Mouse (Mus musculus) embryonic facial prominence, embryonic 14.5 days (tissue): ENCODE measurements around the gene Gsto1. TPM values are rescaled to one million over a fixed set of nuclear protein-coding genes. Genes with fewer than 3 reads are reported as not detected.

ENCODE experiments used
- ATAC-seq: fragments of 200-750 bp; cut with Nextera tagmentation; 2 replicates; pipeline ENCODE4 v1.8.0; 2017; ENCODE audit warnings: low read depth, moderate number of reproducible peaks, moderate TSS enrichment
- DNase-seq: peaks from one replicate; pipeline ENCODE4 v3.0.0-alpha.2; 2015; ENCODE audit warnings: low spot score
- H3K27ac ChIP-seq: fragments of 300-500 bp; sonication (generic); replicated peaks from 2 replicates; pipeline ENCODE4 v1.5.1; 2014; ENCODE audit warnings: low read depth, mild to moderate bottlenecking, low read length, moderate library complexity
- H3K27me3 ChIP-seq: fragments of 300-500 bp; sonication (generic); replicated peaks from 2 replicates; pipeline ENCODE4 v1.6.1; 2014; ENCODE audit warnings: low read length; ENCODE audit not compliant: control insufficient read depth, insufficient read depth
- H3K36me3 ChIP-seq: fragments of 300-500 bp; sonication (generic); 2 replicates; pipeline ENCODE4 v1.6.1; 2014; ENCODE audit warnings: low read length, mixed read lengths; ENCODE audit not compliant: control insufficient read depth, insufficient read depth
- H3K4me1 ChIP-seq: fragments of 300-500 bp; sonication (generic); 2 replicates; pipeline ENCODE4 v1.6.1; 2014; ENCODE audit warnings: antibody characterized with exemption, low read length; ENCODE audit not compliant: control insufficient read depth, insufficient read depth
- H3K4me2 ChIP-seq: fragments of 300-500 bp; sonication (generic); 2 replicates; pipeline ENCODE4 v1.6.1; 2014; ENCODE audit warnings: low read depth, mild to moderate bottlenecking, low read length, moderate library complexity, mixed read lengths
- H3K4me3 ChIP-seq: fragments of 300-500 bp; sonication (generic); 2 replicates; pipeline ENCODE4 v1.5.1; 2014; ENCODE audit warnings: low read depth, mild to moderate bottlenecking, low read length
- H3K9ac ChIP-seq: fragments of 300-500 bp; sonication (generic); 2 replicates; pipeline ENCODE4 v1.6.1; 2014; ENCODE audit warnings: low read depth, mild to moderate bottlenecking, low read length, moderate library complexity, mixed read lengths
- H3K9me3 ChIP-seq: fragments of 300-500 bp; sonication (generic); 2 replicates; pipeline ENCODE4 v1.6.1; 2016; ENCODE audit warnings: low read length; ENCODE audit not compliant: control insufficient read depth
- WGBS: fragments of 180-500 bp; shearing (Covaris S2); extraction: QIAGEN DNeasy Blood & Tissue Kit; methylation state at CpG from one replicate; pipeline ENCODE4 v1.1.7; 2014; 5-methylcytosine and 5-hydroxymethylcytosine counted together
- polyA plus RNA-seq: library from polyadenylated mRNA; unstranded; fragments of >200 nt; fragmentation: Nextera tagmentation; extraction: Ambion mirVana; gene quantifications from 2 replicates; pipeline ENCODE4 v1.2.1, GENCODE M21; 2014

The Gsto1 gene
- polyA plus RNA-seq, 1 experiment from 2014 or later, result 148 TPM

DNA sequence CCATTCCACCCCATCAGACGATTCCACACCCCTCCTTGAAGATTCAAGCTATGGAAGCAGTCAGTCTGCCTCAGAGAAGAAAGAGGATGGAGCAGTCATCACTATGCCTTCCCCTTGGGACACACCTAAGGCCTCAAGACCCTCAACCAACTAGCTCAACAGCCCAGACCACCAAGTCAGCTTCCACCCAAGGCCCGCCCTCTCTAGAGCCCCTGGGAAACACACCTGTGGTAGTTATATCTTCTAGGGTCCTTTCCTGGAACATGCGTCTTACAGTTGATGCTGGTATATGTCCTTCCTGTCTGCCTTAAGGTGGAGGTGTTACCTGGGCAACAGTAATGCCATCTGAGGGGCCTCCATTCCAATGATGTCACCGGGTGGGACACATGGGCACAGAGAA lies 59.4 kb downstream of the Gsto1 start:
- Histone ChIP-seq H3K4me2 (no peak overlapping the region), H3K36me3 (no peaks in the 10 kb centered on the region), H3K9me3 (no peaks in the 10 kb centered on the region), H3K4me3 (no peak overlapping the region), H3K9ac (no peak overlapping the region), H3K4me1 (peaks cover 24% of the 10 kb centered on the region), H3K27me3 (no peaks in the 10 kb centered on the region), H3K27ac (no peak overlapping the region)
- ATAC-seq, result no peak
- 90% methylated on average over 4 of the region's 4 CpGs for WGBS
- no peak for DNase-seq

Other genes starting within 250 kb of the Gsto1 start
- 21.6 TPM in 2 replicates for gene Col17a1, start 162.9 kb upstream of the Gsto1 start, polyA plus RNA-seq
- 309 and 317 TPM in 2 replicates for gene Sfr1, start 123.3 kb upstream of the Gsto1 start, polyA plus RNA-seq
- gene Gsto2, start 10.6 kb downstream of the Gsto1 start, polyA plus RNA-seq, result 0.86 and 1.2 TPM in 2 replicates
- 0.28 and 0.75 TPM in 2 replicates for gene Cfap43, start 64.3 kb downstream of the Gsto1 start, polyA plus RNA-seq
- gene Itprip, start 64.3 kb downstream of the Gsto1 start, polyA plus RNA-seq, result 10.7 and 12.5 TPM in 2 replicates
- gene Cfap58, start 82.7 kb downstream of the Gsto1 start, polyA plus RNA-seq, result 0.38 and 0.58 TPM in 2 replicates